ENCODE assay signal across 21 mouse cellular contexts in the genomic region with DNA sequence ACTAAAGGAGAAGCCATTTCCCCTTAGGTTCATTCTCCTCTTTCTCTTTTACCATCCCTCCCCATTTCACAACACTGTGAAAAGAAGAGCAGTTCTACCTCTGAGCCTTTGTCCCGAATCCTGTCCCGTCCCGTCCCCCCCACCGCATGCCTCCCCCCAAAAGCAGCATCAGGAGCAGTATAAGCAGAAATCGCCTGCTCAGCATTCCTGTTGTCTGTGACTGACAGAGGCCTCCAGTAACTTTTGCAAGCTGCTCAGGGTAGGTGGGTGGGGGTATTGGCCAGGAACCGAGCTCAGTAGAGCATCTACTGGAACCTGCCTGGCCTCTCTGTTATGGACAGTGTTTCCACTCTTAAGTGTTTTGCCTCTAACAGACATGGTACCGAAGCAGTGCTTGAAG. TPM values are rescaled to one million over a fixed set of nuclear protein-coding genes. Genes with fewer than 3 reads are reported as not detected.
DNase-seq lines count a peak whose midpoint lies in the region; ATAC-seq lines count a peak whose summit lies in the region.
"Had no signal": no experiment of that assay in that cellular context is flagged by ENCODE, and none has a peak within 500 bp of the region (broad histone marks: within the 10 kb centered on the region; RNA-seq: fewer than 3 reads in every experiment).

No protein-coding gene starts in this region.

- 0 out of 2 replicates have a peak overlapping the region, but pooled peaks have one; percentile 19 for H3K27ac ChIP-seq in forebrain, embryonic 12.5 days
- no peak overlapping the region for H3K27ac ChIP-seq in forebrain, embryonic 13.5 days
- no peak overlapping the region for H3K27ac ChIP-seq in kidney, embryonic 15.5 days
- peak overlapping the region; percentile 25; the same call in 1 of the 2 replicates for H3K27ac ChIP-seq in midbrain, embryonic 12.5 days (replicated peaks)
- no peak overlapping the region for H3K27ac ChIP-seq in midbrain, embryonic 16.5 days (ENCODE audit: low read length)
- H3K27ac ChIP-seq in midbrain, embryonic 15.5 days: no peak overlapping the region
- H3K27ac ChIP-seq: gastrocnemius, adult 2 months; layer of hippocampus, adult 2 months; liver, embryonic 12.5 days had no signal

- H3K27me3 ChIP-seq in forebrain, embryonic 12.5 days: no peaks in the 10 kb centered on the region
- 0 out of 2 replicates have a peak, but pooled peaks cover 3% of the 10 kb centered on the region for H3K27me3 ChIP-seq in forebrain, embryonic 13.5 days
- no peaks in the 10 kb centered on the region for H3K27me3 ChIP-seq in kidney, embryonic 15.5 days
- peaks cover 18% of the 10 kb centered on the region; the same call in 1 of the 2 replicates for H3K27me3 ChIP-seq in midbrain, embryonic 12.5 days
- no peaks in the 10 kb centered on the region for H3K27me3 ChIP-seq in midbrain, embryonic 16.5 days (ENCODE audit: control insufficient read depth, insufficient read depth, low read depth, low read length)
- H3K27me3 ChIP-seq in midbrain, embryonic 15.5 days (replicated peaks): no peaks in the 10 kb centered on the region
- H3K27me3 ChIP-seq: Patski had no signal

- no peak overlapping the region for H3K4me3 ChIP-seq in forebrain, embryonic 12.5 days (replicated peaks)
- no peak overlapping the region for H3K4me3 ChIP-seq in forebrain, embryonic 13.5 days
- no peak overlapping the region for H3K4me3 ChIP-seq in kidney, embryonic 15.5 days (replicated peaks)
- H3K4me3 ChIP-seq in midbrain, embryonic 12.5 days: no peak overlapping the region
- H3K4me3 ChIP-seq in midbrain, embryonic 16.5 days (ENCODE audit: low read depth, low read length): no peak overlapping the region
- no peak overlapping the region for H3K4me3 ChIP-seq in midbrain, embryonic 15.5 days
- H3K4me3 ChIP-seq: gastrocnemius, adult 2 months; layer of hippocampus, adult 2 months; liver, embryonic 12.5 days; myocyte had no signal

- H3K9ac ChIP-seq in forebrain, embryonic 12.5 days: no peak overlapping the region; the same call in 1 of the 2 replicates
- no peak overlapping the region for H3K9ac ChIP-seq in forebrain, embryonic 13.5 days
- no peak overlapping the region for H3K9ac ChIP-seq in kidney, embryonic 15.5 days
- H3K9ac ChIP-seq in midbrain, embryonic 12.5 days (replicated peaks): no peak overlapping the region
- H3K9ac ChIP-seq in midbrain, embryonic 16.5 days (ENCODE audit: low read depth, low read length): no peak overlapping the region
- no peak overlapping the region for H3K9ac ChIP-seq in midbrain, embryonic 15.5 days
- H3K9ac ChIP-seq: liver, embryonic 12.5 days had no signal

- no peak for DNase-seq in kidney, adult 18-20 months
- DNase-seq in adrenal gland, postnatal 25 days: no peak
- DNase-seq: cerebellum, adult 11-12 months; cerebellum, postnatal 10 days; gastrocnemius, adult 2 months; kidney, adult 9 months; lung, adult 18-20 months; lung, postnatal 4 days; right cerebral cortex, postnatal 4 days; thymus, adult 18-20 months had no signal

- no peak for ATAC-seq in forebrain, embryonic 12.5 days (ENCODE audit: low FRiP score)
- ATAC-seq in forebrain, embryonic 13.5 days: no peak
- ATAC-seq in kidney, embryonic 15.5 days (replicated peaks; ENCODE audit: low FRiP score): peak; percentile 30; the same call in 1 of the 2 replicates
- ATAC-seq in midbrain, embryonic 12.5 days (ENCODE audit: low FRiP score, low read depth): no peak
- no peak for ATAC-seq in midbrain, embryonic 16.5 days
- ATAC-seq in midbrain, embryonic 15.5 days (replicated peaks): 0 out of 2 replicates have a peak, but pooled peaks have one; percentile 15
- ATAC-seq: inflammation-experienced regulatory T-cells, adult 6 months; liver, embryonic 12.5 days had no signal

- H3K9me3 ChIP-seq in forebrain, embryonic 12.5 days: no peaks in the 10 kb centered on the region
- no peaks in the 10 kb centered on the region for H3K9me3 ChIP-seq in forebrain, embryonic 13.5 days (replicated peaks)
- no peaks in the 10 kb centered on the region for H3K9me3 ChIP-seq in kidney, embryonic 15.5 days (replicated peaks)
- H3K9me3 ChIP-seq in midbrain, embryonic 12.5 days: no peaks in the 10 kb centered on the region
- H3K9me3 ChIP-seq in midbrain, embryonic 16.5 days (replicated peaks; ENCODE audit: control insufficient read depth, low read length, poor library complexity, severe bottlenecking): no peaks in the 10 kb centered on the region
- H3K9me3 ChIP-seq in midbrain, embryonic 15.5 days: no peaks in the 10 kb centered on the region
- H3K9me3 ChIP-seq: liver, embryonic 12.5 days had no signal

- no peak overlapping the region for H3K4me2 ChIP-seq in forebrain, embryonic 12.5 days
- no peak overlapping the region for H3K4me2 ChIP-seq in forebrain, embryonic 13.5 days
- H3K4me2 ChIP-seq in kidney, embryonic 15.5 days: no peak overlapping the region
- H3K4me2 ChIP-seq in midbrain, embryonic 12.5 days (replicated peaks): no peak overlapping the region
- H3K4me2 ChIP-seq in midbrain, embryonic 16.5 days (ENCODE audit: low read length): no peak overlapping the region
- H3K4me2 ChIP-seq in midbrain, embryonic 15.5 days: no peak overlapping the region
- H3K4me2 ChIP-seq: liver, embryonic 12.5 days had no signal

- no peaks in the 10 kb centered on the region for H3K36me3 ChIP-seq in forebrain, embryonic 12.5 days (replicated peaks)
- no peaks in the 10 kb centered on the region for H3K36me3 ChIP-seq in forebrain, embryonic 13.5 days (ENCODE audit: poor library complexity, severe bottlenecking)
- no peaks in the 10 kb centered on the region for H3K36me3 ChIP-seq in kidney, embryonic 15.5 days
- no peaks in the 10 kb centered on the region for H3K36me3 ChIP-seq in midbrain, embryonic 12.5 days
- no peaks in the 10 kb centered on the region for H3K36me3 ChIP-seq in midbrain, embryonic 16.5 days (ENCODE audit: control insufficient read depth, insufficient read depth, low read length)
- no peaks in the 10 kb centered on the region for H3K36me3 ChIP-seq in midbrain, embryonic 15.5 days (replicated peaks)
- H3K36me3 ChIP-seq: liver, embryonic 12.5 days had no signal

- H3K4me1 ChIP-seq in forebrain, embryonic 12.5 days: peaks cover 47% of the 10 kb centered on the region
- H3K4me1 ChIP-seq in forebrain, embryonic 13.5 days: peaks cover 42% of the 10 kb centered on the region
- H3K4me1 ChIP-seq in kidney, embryonic 15.5 days: peaks cover 62% of the 10 kb centered on the region
- peaks cover 48% of the 10 kb centered on the region for H3K4me1 ChIP-seq in midbrain, embryonic 12.5 days
- H3K4me1 ChIP-seq in midbrain, embryonic 16.5 days (ENCODE audit: control insufficient read depth, insufficient read depth, low read length): peaks cover 29% of the 10 kb centered on the region
- H3K4me1 ChIP-seq in midbrain, embryonic 15.5 days: peaks cover 35% of the 10 kb centered on the region

- WGBS in forebrain, embryonic 12.5 days: 31% methylated on average over 7 of the region's 7 CpGs
- WGBS in forebrain, embryonic 13.5 days: 26% methylated on average over 7 of the region's 7 CpGs
- WGBS in kidney, embryonic 15.5 days: 33% methylated on average over 7 of the region's 7 CpGs
- 14% methylated on average over 7 of the region's 7 CpGs for WGBS in midbrain, embryonic 12.5 days
- 20% methylated on average over 7 of the region's 7 CpGs for WGBS in midbrain, embryonic 16.5 days
- WGBS in midbrain, embryonic 15.5 days: 18% methylated on average over 7 of the region's 7 CpGs

RNA-seq across cellular contexts. Expression of a gene that starts 26.3 kb away (rescaled TPM):
- polyA plus RNA-seq in forebrain, embryonic 12.5 days (2016; fragmentation: Nextera tagmentation; extraction: Ambion mirVana): 15.2 and 19.2 TPM in 2 replicates
- 8.6 and 12.2 TPM in 2 replicates for polyA plus RNA-seq in forebrain, embryonic 13.5 days (2015; fragmentation: Nextera tagmentation; extraction: Ambion mirVana)
- polyA plus RNA-seq in kidney, embryonic 15.5 days (2015; fragmentation: Nextera tagmentation; extraction: Ambion mirVana): 7.5 and 7.6 TPM in 2 replicates
- 12.8 and 14.6 TPM in 2 replicates for polyA plus RNA-seq in midbrain, embryonic 12.5 days (2016; fragmentation: Nextera tagmentation; extraction: Ambion mirVana)
- polyA plus RNA-seq in midbrain, embryonic 16.5 days (2015; fragmentation: Nextera tagmentation; extraction: Ambion mirVana): 4.8 and 4.9 TPM in 2 replicates
- 7.2 and 9.4 TPM in 2 replicates for polyA plus RNA-seq in midbrain, embryonic 15.5 days (2015; fragmentation: Nextera tagmentation; extraction: Ambion mirVana)
- 6.7 and 9.1 TPM in 2 replicates for total RNA-seq in adrenal gland, postnatal 25 days (2021)

Comparison
In these comparisons a context has a peak if more than half of its experiments do, and no peak if none do; other contexts are left out.
1. ATAC-seq: peak in kidney, embryonic 15.5 days (single experiment) and midbrain, embryonic 15.5 days (single experiment); none in forebrain, embryonic 12.5 days (single experiment), forebrain, embryonic 13.5 days (single experiment), midbrain, embryonic 12.5 days (single experiment) and midbrain, embryonic 16.5 days (single experiment).
2. H3K27ac ChIP-seq: peak in forebrain, embryonic 12.5 days (single experiment) and midbrain, embryonic 12.5 days (single experiment); none in forebrain, embryonic 13.5 days (single experiment), kidney, embryonic 15.5 days (single experiment), midbrain, embryonic 16.5 days (single experiment) and midbrain, embryonic 15.5 days (single experiment).